Mouse (Mus musculus) forebrain, embryonic 13.5 days (tissue): ENCODE data around the gene Eef1g. TPM values are rescaled to one million over a fixed set of nuclear protein-coding genes. Genes with fewer than 3 reads are reported as not detected.
"Not testable (repeated sequence)": the region's sequence is repeated elsewhere in the genome, so short reads cannot be mapped to it uniquely, and the experiment has no call there.

Experiments
- ATAC-seq: fragments of 200-750 bp; cut with Nextera tagmentation; 2 replicates; pipeline ENCODE4 v1.8.0; 2017
- H3K27ac ChIP-seq: fragments of 300-500 bp; sonication (generic); 2 replicates; pipeline ENCODE4 v1.5.1; 2015; ENCODE audit warnings: inconsistent platforms, mild to moderate bottlenecking, moderate library complexity
- H3K27me3 ChIP-seq: fragments of 300-500 bp; sonication (generic); 2 replicates; pipeline ENCODE4 v1.6.1; 2015; ENCODE audit warnings: mild to moderate bottlenecking, inconsistent platforms
- H3K36me3 ChIP-seq: fragments of 300-500 bp; sonication (generic); 2 replicates; pipeline ENCODE4 v1.6.1; 2015; ENCODE audit warnings: mild to moderate bottlenecking, inconsistent platforms; ENCODE audit not compliant: poor library complexity, severe bottlenecking
- H3K4me1 ChIP-seq: fragments of 300-500 bp; sonication (generic); 2 replicates; pipeline ENCODE4 v1.6.1; 2015; ENCODE audit warnings: inconsistent platforms
- H3K4me2 ChIP-seq: fragments of 300-500 bp; sonication (generic); 2 replicates; pipeline ENCODE4 v1.6.1; 2015; ENCODE audit warnings: inconsistent platforms, mild to moderate bottlenecking, moderate library complexity
- H3K4me3 ChIP-seq: fragments of 300-500 bp; sonication (generic); 2 replicates; pipeline ENCODE4 v1.5.1; 2015; ENCODE audit warnings: mild to moderate bottlenecking, inconsistent platforms
- H3K9ac ChIP-seq: fragments of 300-500 bp; sonication (generic); 2 replicates; pipeline ENCODE4 v1.6.1; 2015; ENCODE audit warnings: mild to moderate bottlenecking, inconsistent platforms
- H3K9me3 ChIP-seq: fragments of 300-500 bp; sonication (generic); replicated peaks from 2 replicates; pipeline ENCODE4 v1.6.1; 2016; ENCODE audit warnings: inconsistent platforms
- WGBS: fragments of 180-500 bp; shearing (Covaris S2); methylation state at CpG from one replicate; pipeline ENCODE4 v1.1.7; 2015; 5-methylcytosine and 5-hydroxymethylcytosine counted together
- polyA plus RNA-seq: library from polyadenylated mRNA; unstranded; fragments of >200 nt; fragmentation: Nextera tagmentation; extraction: Ambion mirVana; gene quantifications from 2 replicates; pipeline ENCODE4 v1.2.1, GENCODE M21; 2015

The Eef1g gene
- polyA plus RNA-seq, 1 experiment from 2014 or later, result 373 TPM

- peak; percentile 23 for ATAC-seq
- Histone ChIP-seq H3K36me3 (peaks cover 64% of the 10 kb centered on the region), H3K4me1 (peaks cover 37% of the 10 kb centered on the region), H3K9ac (peak overlapping the region; percentile 71), H3K4me2 (peak overlapping the region; percentile 96), H3K9me3 (no peaks in the 10 kb centered on the region), H3K4me3 (0 out of 2 replicates have a peak overlapping the region, but pooled peaks have one; percentile 1), H3K27ac (peak overlapping the region; percentile 97), H3K27me3 (no peaks in the 10 kb centered on the region)
- WGBS, result 57% methylated on average over 9 of the region's 9 CpGs
These were observed 14.6 kb upstream of the Eef1g start for GRCm38 (mm10) chr19:8952241-8952640.

- peaks cover 37% of the 10 kb centered on the region for H3K4me1 ChIP-seq
- peaks cover 64% of the 10 kb centered on the region for H3K36me3 ChIP-seq
- H3K4me2 ChIP-seq, result peak within 1 kb of the TSS; percentile 96
- no peaks in the 10 kb centered on the region for H3K27me3 ChIP-seq
- H3K4me3 ChIP-seq, result peak within 1 kb of the TSS; percentile 72
- H3K9me3 ChIP-seq, result no peaks in the 10 kb centered on the region
- peak within 1 kb of the TSS; percentile 97 for H3K27ac ChIP-seq
- ATAC-seq, result peak; percentile 97
- H3K9ac ChIP-seq, result peak within 1 kb of the TSS; percentile 80
- WGBS, result under 1% methylated on average over 46 of the region's 46 CpGs
These were observed 13.5 kb upstream of the Eef1g start, which contains the start of gene Tut1 for GRCm38 (mm10) chr19:8953135-8954039. TSS of gene Tut1 (plus strand) at chr19:8953847.

- Histone ChIP-seq H3K9me3 (no peaks in the 10 kb centered on the region), H3K4me1 (peaks cover 37% of the 10 kb centered on the region), H3K36me3 (peaks cover 62% of the 10 kb centered on the region), H3K4me3 (peak overlapping the region; percentile 72), H3K27ac (peak overlapping the region; percentile 97), H3K9ac (peak overlapping the region; percentile 80), H3K4me2 (peak overlapping the region; percentile 96), H3K27me3 (no peaks in the 10 kb centered on the region)
- ATAC-seq, result no peak
- 5% methylated on average over 9 of the region's 9 CpGs for WGBS
These were observed 12.7 kb upstream of the Eef1g start for GRCm38 (mm10) chr19:8954171-8954570.

GRCm38 (mm10) chr19:8962256-8962655, 4.6 kb upstream of the Eef1g start:
- no peak overlapping the region for H3K4me2 ChIP-seq
- peaks cover 84% of the 10 kb centered on the region for H3K36me3 ChIP-seq
- H3K9me3 ChIP-seq, result no peaks in the 10 kb centered on the region
- no peak for ATAC-seq
- no peak overlapping the region for H3K27ac ChIP-seq
- WGBS, result 92% methylated on average over 2 of the region's 2 CpGs
- H3K4me1 ChIP-seq, result peaks cover 12% of the 10 kb centered on the region
- no peaks in the 10 kb centered on the region for H3K27me3 ChIP-seq
- no peak overlapping the region for H3K9ac ChIP-seq
- H3K4me3 ChIP-seq, result no peak overlapping the region

- Histone ChIP-seq H3K9ac (peak overlapping the region; percentile 26; the same call in 1 of the 2 replicates), H3K27me3 (no peaks in the 10 kb centered on the region), H3K4me2 (no peak overlapping the region), H3K36me3 (peaks cover 75% of the 10 kb centered on the region), H3K27ac (no peak overlapping the region), H3K4me3 (no peak overlapping the region), H3K4me1 (peaks cover 25% of the 10 kb centered on the region), H3K9me3 (no peaks in the 10 kb centered on the region)
- WGBS, result 90% methylated on average over 11 of the region's 11 CpGs
- no peak for ATAC-seq
These were observed 1.8 kb upstream of the Eef1g start for GRCm38 (mm10) chr19:8965075-8965474.

- peak overlapping the region; percentile 53; the same call in 1 of the 2 replicates for H3K9ac ChIP-seq
- peak overlapping the region; percentile 73 for H3K4me3 ChIP-seq
- peaks cover 25% of the 10 kb centered on the region for H3K4me1 ChIP-seq
- peak overlapping the region; percentile 84; the same call in 1 of the 2 replicates for H3K27ac ChIP-seq
- no peaks in the 10 kb centered on the region for H3K9me3 ChIP-seq
- peaks cover 75% of the 10 kb centered on the region for H3K36me3 ChIP-seq
- 83% methylated on average over 8 of the region's 8 CpGs for WGBS
- ATAC-seq, result no peak
- H3K27me3 ChIP-seq, result no peaks in the 10 kb centered on the region
- H3K4me2 ChIP-seq, result peak overlapping the region; percentile 82
These were observed 1.1 kb upstream of the Eef1g start for GRCm38 (mm10) chr19:8965771-8966170.

- Histone ChIP-seq H3K27me3 (no peaks in the 10 kb centered on the region), H3K4me1 (peaks cover 25% of the 10 kb centered on the region), H3K9me3 (no peaks in the 10 kb centered on the region), H3K4me3 (peak overlapping the region; percentile 73), H3K27ac (peak overlapping the region; percentile 84), H3K9ac (peak overlapping the region; percentile 53), H3K36me3 (peaks cover 76% of the 10 kb centered on the region), H3K4me2 (peak overlapping the region; percentile 82)
- no peak for ATAC-seq
- WGBS, result 51% methylated on average over 5 of the region's 5 CpGs
These were observed 647 bp upstream of the Eef1g start for GRCm38 (mm10) chr19:8966198-8966589.

GRCm38 (mm10) chr19:8967373-8967743, 517 bp downstream of the Eef1g start:
- Histone ChIP-seq H3K27me3 (no peaks in the 10 kb centered on the region), H3K4me1 (peaks cover 25% of the 10 kb centered on the region), H3K4me2 (peak overlapping the region; percentile 82), H3K36me3 (peaks cover 76% of the 10 kb centered on the region), H3K27ac (peak overlapping the region; percentile 86), H3K9me3 (no peaks in the 10 kb centered on the region), H3K9ac (peak overlapping the region; percentile 94), H3K4me3 (peak overlapping the region; percentile 73)
- 0% methylated on average over 8 of the region's 8 CpGs for WGBS
- no peak for ATAC-seq

- Histone ChIP-seq H3K4me3 (peak overlapping the region; percentile 73), H3K4me2 (peak overlapping the region; percentile 82), H3K4me1 (peaks cover 25% of the 10 kb centered on the region), H3K27ac (no peak overlapping the region), H3K36me3 (peaks cover 76% of the 10 kb centered on the region), H3K27me3 (no peaks in the 10 kb centered on the region), H3K9ac (peak overlapping the region; percentile 94), H3K9me3 (no peaks in the 10 kb centered on the region)
- ATAC-seq, result no peak
- 5% methylated on average over 9 of the region's 9 CpGs for WGBS
These were observed 1.1 kb downstream of the Eef1g start for GRCm38 (mm10) chr19:8967893-8968292.

GRCm38 (mm10) chr19:8972491-8972890, 5.7 kb downstream of the Eef1g start:
- not testable (repeated sequence) for H3K4me3 ChIP-seq, H3K27ac ChIP-seq, H3K27me3 ChIP-seq, H3K9me3 ChIP-seq, ATAC-seq, H3K4me2 ChIP-seq, H3K9ac ChIP-seq
- peaks cover 13% of the 10 kb centered on the region for H3K4me1 ChIP-seq
- H3K36me3 ChIP-seq, result peaks cover 91% of the 10 kb centered on the region
- WGBS, result 90% methylated on average over 8 of the region's 8 CpGs

GRCm38 (mm10) chr19:8974638-8975037, 7.8 kb downstream of the Eef1g start:
- Histone ChIP-seq H3K27ac (no peak overlapping the region), H3K4me1 (no peaks in the 10 kb centered on the region), H3K9ac (no peak overlapping the region), H3K27me3 (no peaks in the 10 kb centered on the region), H3K9me3 (no peaks in the 10 kb centered on the region), H3K4me2 (no peak overlapping the region), H3K4me3 (no peak overlapping the region), H3K36me3 (peaks cover 99% of the 10 kb centered on the region)
- no peak for ATAC-seq
- WGBS, result 91% methylated on average over 1 of the region's 1 CpGs

GRCm38 (mm10) chr19:8975491-8975890, 8.7 kb downstream of the Eef1g start:
- 95% methylated on average over 2 of the region's 2 CpGs for WGBS
- ATAC-seq, result no peak
- H3K36me3 ChIP-seq, result peaks cover 99% of the 10 kb centered on the region
- H3K27me3 ChIP-seq, result no peaks in the 10 kb centered on the region
- H3K4me1 ChIP-seq, result 0 out of 2 replicates have a peak, but pooled peaks cover 3% of the 10 kb centered on the region
- no peaks in the 10 kb centered on the region for H3K9me3 ChIP-seq
- H3K4me3 ChIP-seq, result no peak overlapping the region
- no peak overlapping the region for H3K9ac ChIP-seq
- H3K27ac ChIP-seq, result no peak overlapping the region
- H3K4me2 ChIP-seq, result no peak overlapping the region
